Mouse (Mus musculus) cerebellum, adult 9-10 months (tissue): ENCODE measurements around the gene Katnbl1.

Experiments used
- DNase-seq: peaks from one replicate; pipeline ENCODE4 v3.0.0; 2022

The Katnbl1 gene

DNA sequence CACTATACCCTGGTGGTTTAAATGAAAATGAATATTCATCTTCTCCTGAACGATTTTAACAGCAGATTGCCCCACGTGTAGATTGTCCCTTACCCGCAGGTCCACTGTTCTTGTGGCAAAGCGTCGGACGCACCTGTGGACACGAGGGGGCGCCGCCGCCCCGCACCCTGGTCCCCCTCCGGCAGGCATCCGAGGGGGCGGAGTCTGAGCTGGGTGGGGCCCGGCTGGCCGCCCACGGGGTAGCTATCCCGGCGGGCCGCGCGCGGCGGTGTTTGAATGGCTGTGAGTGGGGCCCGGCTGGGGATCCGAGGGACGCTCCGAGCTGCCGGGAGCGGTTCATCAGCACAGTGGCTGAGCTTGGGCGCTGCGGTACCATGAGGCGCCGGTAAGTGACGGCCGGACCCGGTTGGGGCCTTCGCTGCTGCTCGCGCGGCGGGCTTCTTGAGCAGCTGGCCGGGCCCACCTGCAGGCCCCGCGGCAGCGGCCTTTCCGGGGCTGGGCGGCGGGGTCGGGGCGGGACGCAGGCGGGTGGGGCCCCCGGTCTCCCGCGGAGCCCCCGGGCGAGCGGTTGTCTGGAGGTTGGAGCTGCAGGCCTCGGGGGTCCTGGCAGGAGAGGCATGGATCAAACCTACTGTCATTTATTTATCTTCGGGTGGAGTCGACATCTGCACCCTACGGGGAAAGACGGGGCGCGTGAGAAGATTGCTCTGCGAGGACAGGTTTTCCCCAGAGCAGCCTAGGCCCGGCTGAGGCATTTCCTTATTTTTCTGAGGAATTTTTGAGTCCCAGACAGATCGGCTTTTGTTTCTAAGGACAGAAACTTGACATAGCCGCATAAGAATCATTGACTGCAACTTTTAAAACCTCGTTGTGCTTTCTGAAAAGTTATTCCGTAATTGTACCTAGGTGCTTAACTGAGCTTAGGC lies at the start of gene Katnbl1:
Gene Katnbl1 (plus strand): TSS at position 239 of the 926 bp plus-strand sequence.
- peak; percentile 91 for DNase-seq

GRCm38 (mm10) chr2:112332051-112332898 lies 46.7 kb upstream of the Katnbl1 start:
- DNase-seq, result no peak

DNA sequence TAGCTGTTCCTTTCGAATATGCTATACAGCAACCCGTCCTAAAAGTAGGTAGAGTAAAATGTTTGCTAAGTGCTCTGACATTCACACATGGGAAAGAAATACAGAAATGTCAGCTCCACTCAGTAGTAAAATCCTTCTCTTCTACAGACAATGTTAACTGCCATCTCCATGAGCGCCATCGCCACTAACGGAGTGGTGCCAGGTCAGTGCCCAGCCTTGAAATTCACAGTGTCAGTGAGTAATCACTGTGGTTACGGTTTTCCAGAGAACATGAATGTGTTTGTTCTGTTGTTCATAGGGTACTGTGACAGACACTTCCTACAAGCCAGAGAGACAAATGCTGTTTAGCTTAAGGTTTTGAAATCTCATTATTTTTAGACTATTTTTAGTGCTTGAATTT lies 41.8 kb upstream of the Katnbl1 start:
- DNase-seq, result no peak

GRCm38 (mm10) chr2:112339736-112340135 lies 39.3 kb upstream of the Katnbl1 start:
- no peak for DNase-seq

DNA sequence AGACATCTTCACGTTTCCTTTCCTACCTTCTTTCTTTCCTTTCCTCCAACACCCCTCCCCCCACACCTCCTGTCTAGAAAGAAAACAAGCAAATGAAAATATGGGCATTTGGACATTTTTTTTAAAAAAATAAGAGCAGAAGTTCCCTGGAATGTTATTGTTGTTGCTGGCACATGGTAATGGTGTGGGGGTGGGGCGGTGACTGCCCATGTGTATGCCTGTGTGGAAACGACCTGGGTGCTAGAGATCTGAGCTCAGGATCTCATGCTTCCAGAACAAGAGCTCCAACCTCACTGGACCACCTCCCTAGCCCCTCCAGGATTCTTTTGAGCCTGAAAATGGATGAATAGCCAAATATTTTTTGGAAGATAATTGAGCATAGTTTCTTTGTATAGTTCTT lies 37.9 kb upstream of the Katnbl1 start:
- DNase-seq, result no peak

DNA sequence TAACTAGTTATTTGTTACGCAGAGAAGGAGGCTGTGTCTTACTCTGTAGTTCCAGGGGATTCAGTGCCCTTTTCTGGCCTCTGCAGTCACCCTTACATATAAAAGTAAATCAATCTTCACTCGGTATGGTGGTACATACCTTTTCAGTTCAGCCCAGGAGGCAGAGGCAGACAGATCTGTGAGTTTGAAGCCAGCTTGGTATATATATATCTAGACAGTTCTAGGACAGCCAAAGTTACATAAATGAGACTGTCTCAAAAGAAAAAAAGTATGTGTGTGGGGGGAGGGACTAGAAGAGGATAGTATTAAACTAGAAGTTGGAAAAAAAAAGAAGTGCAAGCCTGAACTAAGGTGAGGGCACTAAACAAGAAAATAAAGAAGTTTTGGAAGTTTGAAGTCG lies 30.8 kb upstream of the Katnbl1 start:
- no peak for DNase-seq

GRCm38 (mm10) chr2:112353685-112354455 lies 25.1 kb upstream of the Katnbl1 start:
- no peak for DNase-seq

- no peak for DNase-seq
These were observed 19.4 kb upstream of the Katnbl1 start for GRCm38 (mm10) chr2:112359611-112360010.

- no peak for DNase-seq
These were observed 18.8 kb upstream of the Katnbl1 start for GRCm38 (mm10) chr2:112360012-112360780.

GRCm38 (mm10) chr2:112360781-112361169 lies 18.2 kb upstream of the Katnbl1 start:
- DNase-seq, result no peak

- no peak for DNase-seq
These were observed 11.8 kb upstream of the Katnbl1 start for GRCm38 (mm10) chr2:112367222-112367621.

GRCm38 (mm10) chr2:112367726-112368673 lies 11.0 kb upstream of the Katnbl1 start, which contains the start of gene Emc4:
TSS of gene Emc4 (minus strand) at chr2:112368027.
- peak; percentile 90 for DNase-seq

DNA sequence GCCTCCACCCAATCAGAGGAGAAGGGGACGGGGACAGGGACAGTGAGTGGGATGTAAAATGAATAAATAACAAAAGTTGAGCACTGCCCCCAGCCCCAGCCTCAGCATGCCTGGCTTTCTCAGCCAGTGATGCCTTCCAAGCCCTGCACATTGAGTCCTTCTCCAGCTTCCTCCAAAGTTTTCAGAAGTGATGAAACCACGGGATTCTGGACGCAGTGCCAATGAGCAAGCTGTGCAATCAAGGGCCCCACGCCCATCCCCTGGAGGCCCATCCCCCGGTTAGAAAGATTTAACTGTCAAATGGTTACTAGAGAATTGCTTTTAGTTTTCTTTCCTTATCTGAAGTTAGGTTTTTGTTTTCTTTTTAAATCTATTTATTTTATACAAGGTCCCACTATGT lies 9.1 kb upstream of the Katnbl1 start:
- no peak for DNase-seq

GRCm38 (mm10) chr2:112373141-112373540 lies 5.9 kb upstream of the Katnbl1 start:
- no peak for DNase-seq

DNA sequence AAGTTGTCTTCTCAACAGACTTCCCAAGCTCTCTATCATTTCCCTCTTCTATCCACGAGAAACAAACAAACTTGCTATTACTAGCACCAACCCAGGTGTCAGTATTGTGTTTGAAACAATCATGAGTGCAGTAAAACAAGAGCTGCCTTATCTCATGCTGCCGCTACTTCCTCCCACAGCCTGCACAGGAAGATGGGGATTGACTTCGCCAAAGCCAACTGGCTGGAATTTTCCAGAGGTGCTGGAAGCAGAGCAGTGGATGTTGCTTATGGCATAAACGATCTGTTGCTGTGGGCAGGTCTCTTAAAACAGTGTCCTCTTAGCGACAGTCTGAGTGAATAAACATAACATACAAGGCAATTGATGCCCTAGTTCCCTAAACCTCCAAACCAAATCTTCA lies 4.4 kb upstream of the Katnbl1 start:
- no peak for DNase-seq

- DNase-seq, result no peak
These were observed 1.1 kb downstream of the Katnbl1 start for GRCm38 (mm10) chr2:112380131-112380530.

- DNase-seq, result no peak
These were observed 2.2 kb downstream of the Katnbl1 start for GRCm38 (mm10) chr2:112381219-112381618.

GRCm38 (mm10) chr2:112390843-112391242 lies 11.8 kb downstream of the Katnbl1 start:
- DNase-seq, result peak; percentile 56

GRCm38 (mm10) chr2:112391346-112392000 lies 12.5 kb downstream of the Katnbl1 start:
- no peak for DNase-seq

GRCm38 (mm10) chr2:112392689-112393088 lies 13.7 kb downstream of the Katnbl1 start:
- DNase-seq, result no peak
